Mouse (Mus musculus) liver, embryonic 15.5 days (tissue): Measurements from ENCODE around the gene Timm17b. TPM values are rescaled to one million over a fixed set of nuclear protein-coding genes. Genes with fewer than 3 reads are reported as not detected.
"Not testable (repeated sequence)": the region's sequence is repeated elsewhere in the genome, so short reads cannot be mapped to it uniquely, and the experiment has no call there.

Experiments used
- ATAC-seq: fragments of 200-750 bp; cut with Nextera tagmentation; 2 replicates; pipeline ENCODE4 v1.8.0; 2017; ENCODE audit warnings: moderate number of reproducible peaks, mild to moderate bottlenecking, moderate library complexity; ENCODE audit not compliant: insufficient read depth
- H3K27ac ChIP-seq: fragments of 300-500 bp; sonication (generic); replicated peaks from 2 replicates; pipeline ENCODE4 v1.5.1; 2015; ENCODE audit warnings: mild to moderate bottlenecking, inconsistent platforms
- H3K27me3 ChIP-seq: fragments of 300-500 bp; sonication (generic); 2 replicates; pipeline ENCODE4 v1.6.1; 2015; ENCODE audit warnings: mild to moderate bottlenecking, inconsistent platforms
- H3K36me3 ChIP-seq: fragments of 300-500 bp; sonication (generic); replicated peaks from 2 replicates; pipeline ENCODE4 v1.6.1; 2015; ENCODE audit warnings: moderate library complexity, mild to moderate bottlenecking, inconsistent platforms
- H3K4me1 ChIP-seq: fragments of 300-500 bp; sonication (generic); replicated peaks from 2 replicates; pipeline ENCODE4 v1.6.1; 2015; ENCODE audit warnings: inconsistent platforms
- H3K4me2 ChIP-seq: fragments of 300-500 bp; sonication (generic); 2 replicates; pipeline ENCODE4 v1.6.1; 2015; ENCODE audit warnings: moderate library complexity, mild to moderate bottlenecking, inconsistent platforms
- H3K4me3 ChIP-seq: fragments of 300-500 bp; sonication (generic); replicated peaks from 2 replicates; pipeline ENCODE4 v1.5.1; 2015; ENCODE audit warnings: mild to moderate bottlenecking, inconsistent platforms
- H3K9ac ChIP-seq: fragments of 300-500 bp; sonication (generic); 2 replicates; pipeline ENCODE4 v1.6.1; 2015; ENCODE audit warnings: moderate library complexity, mild to moderate bottlenecking, inconsistent platforms
- H3K9me3 ChIP-seq: fragments of 300-500 bp; sonication (generic); replicated peaks from 2 replicates; pipeline ENCODE4 v1.6.1; 2016; ENCODE audit warnings: inconsistent platforms
- WGBS: fragments of 180-500 bp; shearing (Covaris S2); methylation state at CpG from one replicate; pipeline ENCODE4 v1.1.7; 2015; ENCODE audit warnings: mixed read lengths; ENCODE audit not compliant: insufficient replicate concordance; 5-methylcytosine and 5-hydroxymethylcytosine counted together
- polyA plus RNA-seq: library from polyadenylated mRNA; unstranded; fragments of >200 nt; fragmentation: Nextera tagmentation; extraction: Ambion mirVana; gene quantifications from 2 replicates; pipeline ENCODE4 v1.2.1, GENCODE M21; 2015

Timm17b gene
- polyA plus RNA-seq, 1 experiment from 2014 or later = 94.8 TPM

- 26% methylated on average over 21 of the region's 21 CpGs for WGBS
Measured at GRCm38 (mm10) chrX:7878495-7878894, 20.7 kb upstream of the Timm17b start.

GRCm38 (mm10) chrX:7879819-7880218 lies 19.3 kb upstream of the Timm17b start:
- Histone ChIP-seq H3K9ac (no peak overlapping the region), H3K27ac (no peak overlapping the region), H3K4me3 (no peak overlapping the region), H3K9me3 (no peaks in the 10 kb centered on the region), H3K4me1 (peaks cover 34% of the 10 kb centered on the region), H3K36me3 (peaks cover 12% of the 10 kb centered on the region), H3K27me3 (peaks cover 4% of the 10 kb centered on the region; the same call in 1 of the 2 replicates), H3K4me2 (peak overlapping the region; percentile 82)
- 14% methylated on average over 11 of the region's 11 CpGs for WGBS
- ATAC-seq = no peak

More at GRCm38 (mm10) chrX:7878495-7878894, 20.7 kb upstream of the Timm17b start:
- H3K9me3 ChIP-seq = no peaks in the 10 kb centered on the region
- peaks cover 4% of the 10 kb centered on the region; the same call in 1 of the 2 replicates for H3K27me3 ChIP-seq
- H3K9ac ChIP-seq = peak overlapping the region; percentile 32; the same call in 1 of the 2 replicates
- H3K4me3 ChIP-seq = peak overlapping the region; percentile 55
- peak overlapping the region; percentile 82 for H3K4me2 ChIP-seq
- ATAC-seq = 0 out of 2 replicates have a peak, but pooled peaks have one; percentile 2
- no peak overlapping the region for H3K27ac ChIP-seq
- peaks cover 28% of the 10 kb centered on the region for H3K4me1 ChIP-seq
- H3K36me3 ChIP-seq = peaks cover 25% of the 10 kb centered on the region

GRCm38 (mm10) chrX:7883841-7884567 lies 15.2 kb upstream of the Timm17b start, which contains the start of gene Slc35a2:
TSS of gene Slc35a2 (plus strand) at chrX:7884028.
- peak within 1 kb of the TSS; percentile 67; the same call in 1 of the 2 replicates for H3K27ac ChIP-seq
- WGBS = 12% methylated on average over 49 of the region's 49 CpGs
- peak; percentile 93 for ATAC-seq
- peaks cover 22% of the 10 kb centered on the region for H3K4me1 ChIP-seq
- H3K9me3 ChIP-seq = no peaks in the 10 kb centered on the region
- H3K4me2 ChIP-seq = peak within 1 kb of the TSS; percentile 74
- H3K4me3 ChIP-seq = peak within 1 kb of the TSS; percentile 69
- H3K36me3 ChIP-seq = no peaks in the 10 kb centered on the region
- no peaks in the 10 kb centered on the region for H3K27me3 ChIP-seq
- H3K9ac ChIP-seq = peak within 1 kb of the TSS; percentile 58

- H3K4me3 ChIP-seq = peak overlapping the region; percentile 74
- H3K27ac ChIP-seq = peak overlapping the region; percentile 84
- peak overlapping the region; percentile 78 for H3K4me2 ChIP-seq
- no peak for ATAC-seq
- peaks cover 20% of the 10 kb centered on the region for H3K4me1 ChIP-seq
- 17% methylated on average over 13 of the region's 13 CpGs for WGBS
- H3K36me3 ChIP-seq = peaks cover 18% of the 10 kb centered on the region; the same call in 1 of the 2 replicates
- no peaks in the 10 kb centered on the region for H3K27me3 ChIP-seq
- peak overlapping the region; percentile 50 for H3K9ac ChIP-seq
- H3K9me3 ChIP-seq = no peaks in the 10 kb centered on the region
Measured at GRCm38 (mm10) chrX:7898211-7898610, 946 bp upstream of the Timm17b start.

- 71% methylated on average over 5 of the region's 5 CpGs for WGBS
- Histone ChIP-seq H3K9ac (no peak overlapping the region), H3K27ac (no peak overlapping the region), H3K4me1 (peaks cover 10% of the 10 kb centered on the region), H3K27me3 (no peaks in the 10 kb centered on the region), H3K9me3 (no peaks in the 10 kb centered on the region), H3K4me2 (no peak overlapping the region), H3K36me3 (peaks cover 13% of the 10 kb centered on the region; the same call in 1 of the 2 replicates), H3K4me3 (no peak overlapping the region)
- ATAC-seq = no peak
Measured at GRCm38 (mm10) chrX:7904441-7904840, 5.3 kb downstream of the Timm17b start.

- 67% methylated on average over 5 of the region's 5 CpGs for WGBS
- ATAC-seq = no peak
- Histone ChIP-seq H3K4me2 (no peak within 1 kb of the TSS), H3K27ac (no peak within 1 kb of the TSS), H3K9ac (no peak within 1 kb of the TSS), H3K4me1 (no peaks in the 10 kb centered on the region), H3K9me3 (no peaks in the 10 kb centered on the region), H3K36me3 (peaks cover 10% of the 10 kb centered on the region; the same call in 1 of the 2 replicates), H3K27me3 (no peaks in the 10 kb centered on the region), H3K4me3 (no peak within 1 kb of the TSS)
Measured at GRCm38 (mm10) chrX:7907735-7908134, 8.6 kb downstream of the Timm17b start, which contains the start of gene Gm10491. TSS of gene Gm10491 (minus strand) at chrX:7907835.

- not testable (repeated sequence) for H3K9me3 ChIP-seq, H3K4me3 ChIP-seq, H3K4me2 ChIP-seq, ATAC-seq, H3K9ac ChIP-seq, H3K4me1 ChIP-seq, H3K27me3 ChIP-seq, H3K27ac ChIP-seq
- peaks cover 10% of the 10 kb centered on the region; the same call in 1 of the 2 replicates for H3K36me3 ChIP-seq
- WGBS = 63% methylated on average over 4 of the region's 4 CpGs
Measured at GRCm38 (mm10) chrX:7909242-7909641, 10.1 kb downstream of the Timm17b start, which contains the start of gene Gm10490. TSS of gene Gm10490 (plus strand) at chrX:7909542.

- no peak overlapping the region for H3K27ac ChIP-seq
- no peak overlapping the region for H3K4me2 ChIP-seq
- no peak for ATAC-seq
- H3K9ac ChIP-seq = no peak overlapping the region
- no peaks in the 10 kb centered on the region for H3K4me1 ChIP-seq
- no peaks in the 10 kb centered on the region for H3K9me3 ChIP-seq
- peaks cover 10% of the 10 kb centered on the region; the same call in 1 of the 2 replicates for H3K36me3 ChIP-seq
- H3K27me3 ChIP-seq = no peaks in the 10 kb centered on the region
- H3K4me3 ChIP-seq = no peak overlapping the region
- WGBS = 53% methylated on average over 6 of the region's 6 CpGs
Measured at GRCm38 (mm10) chrX:7910473-7910872, 11.3 kb downstream of the Timm17b start.

GRCm38 (mm10) chrX:7915669-7916068 lies 16.5 kb downstream of the Timm17b start:
- not testable (repeated sequence) for ATAC-seq, H3K4me1 ChIP-seq, H3K27ac ChIP-seq, H3K9me3 ChIP-seq, H3K4me2 ChIP-seq, H3K36me3 ChIP-seq, H3K4me3 ChIP-seq, H3K9ac ChIP-seq
- H3K27me3 ChIP-seq = peaks cover 27% of the 10 kb centered on the region
- 20% methylated on average over 3 of the region's 3 CpGs for WGBS

GRCm38 (mm10) chrX:7917960-7918359 lies 18.8 kb downstream of the Timm17b start:
- not testable (repeated sequence) for H3K9me3 ChIP-seq, H3K9ac ChIP-seq, H3K4me3 ChIP-seq, H3K4me1 ChIP-seq, H3K36me3 ChIP-seq, H3K4me2 ChIP-seq, H3K27ac ChIP-seq, ATAC-seq
- H3K27me3 ChIP-seq = peaks cover 50% of the 10 kb centered on the region
- 53% methylated on average over 6 of the region's 6 CpGs for WGBS

- H3K9me3 ChIP-seq = no peaks in the 10 kb centered on the region
- peaks cover 68% of the 10 kb centered on the region for H3K27me3 ChIP-seq
- 20% methylated on average over 40 of the region's 40 CpGs for WGBS
- no peak within 1 kb of the TSS for H3K4me3 ChIP-seq
- ATAC-seq = no peak
- H3K36me3 ChIP-seq = no peaks in the 10 kb centered on the region
- H3K27ac ChIP-seq = no peak within 1 kb of the TSS
- H3K9ac ChIP-seq = no peak within 1 kb of the TSS
- no peaks in the 10 kb centered on the region for H3K4me1 ChIP-seq
- H3K4me2 ChIP-seq = no peak within 1 kb of the TSS
Measured at GRCm38 (mm10) chrX:7919601-7920383, 20.6 kb downstream of the Timm17b start, which contains the start of gene Pcsk1n. TSS of gene Pcsk1n (plus strand) at chrX:7919822.
